Mouse (Mus musculus) embryonic fibroblast, embryonic 13.5 days (primary cell): ENCODE data around the gene Sorcs2.

ENCODE experiments used
- CTCF ChIP-seq: IDR thresholded peaks from 2 replicates; pipeline ENCODE4 v1.5.1; 2011; ENCODE audit warnings: mild to moderate bottlenecking, control low read depth, low read length, moderate library complexity, borderline replicate concordance; ENCODE audit not compliant: insufficient read depth
- POLR2A ChIP-seq: IDR thresholded peaks from 2 replicates; pipeline ENCODE4 v1.6.1; 2011; ENCODE audit warnings: low read depth, mild to moderate bottlenecking, control low read depth, low read length, moderate library complexity

GRCm38 (mm10) chr5:36293109-36293900, 104.6 kb downstream of the Sorcs2 start:
- no peak for TF ChIP-seq POLR2A
- no peak for TF ChIP-seq CTCF
